Mouse (Mus musculus) neural tube, postnatal 0 days (tissue): ENCODE data around the gene Uqcrfs1. TPM values are rescaled to one million over a fixed set of nuclear protein-coding genes. Genes with fewer than 3 reads are reported as not detected.

ENCODE experiments used
- polyA plus RNA-seq: library from polyadenylated mRNA; unstranded; fragments of >200 nt; fragmentation: Nextera tagmentation; extraction: Ambion mirVana; gene quantifications from 2 replicates; pipeline ENCODE4 v1.2.1, GENCODE M21; 2015

Gene Uqcrfs1
- polyA plus RNA-seq: 378 and 430 TPM in 2 replicates

GRCm38 (mm10) chr13:30544856-30545604 lies at the start of gene Uqcrfs1:
Gene Uqcrfs1 (minus strand): TSS chr13:30545362.

Other genes starting within 250 kb of the Uqcrfs1 start
- 2.3 and 2.7 TPM in 2 replicates for gene Agtr1a, start 208.9 kb downstream of the Uqcrfs1 start, polyA plus RNA-seq
- 35.3 and 38.2 TPM in 2 replicates for gene Dusp22, start 114.6 kb upstream of the Uqcrfs1 start, polyA plus RNA-seq
- 0.05 and 0.18 TPM in 2 replicates for gene Irf4, start 203.9 kb upstream of the Uqcrfs1 start, polyA plus RNA-seq